Mouse (Mus musculus) heart, adult 2 months (tissue): ENCODE data around the gene P2rx3. TPM values are rescaled to one million over a fixed set of nuclear protein-coding genes. Genes with fewer than 3 reads are reported as not detected.

Source experiments
- DNase-seq, 2 experiments: peaks; one replicate each; pipeline ENCODE4 v3.0.0; 2021
- H3K27ac ChIP-seq: fragments of 200-600 bp; 2 replicates; pipeline ENCODE4 v1.8.1; 2022
- H3K27me3 ChIP-seq: fragments of 200-500 bp; 2 replicates; pipeline ENCODE4 v1.6.1; 2012; ENCODE audit warnings: mild to moderate bottlenecking, low read length, inconsistent platforms, mixed read lengths; ENCODE audit not compliant: control insufficient read depth, insufficient read depth
- H3K36me3 ChIP-seq: fragments of 200-500 bp; 2 replicates; pipeline ENCODE4 v1.6.1; 2012; ENCODE audit warnings: low read length, inconsistent platforms; ENCODE audit not compliant: control insufficient read depth, insufficient read depth
- H3K4me1 ChIP-seq: fragments of 200-500 bp; 2 replicates; pipeline ENCODE4 v1.6.1; 2011; ENCODE audit warnings: low read length; ENCODE audit not compliant: control insufficient read depth, insufficient read depth
- H3K4me3 ChIP-seq: fragments of 200-600 bp; 2 replicates; pipeline ENCODE4 v1.8.1; 2022
- H3K79me2 ChIP-seq: fragments of 200-500 bp; replicated peaks from 2 replicates; pipeline ENCODE4 v1.6.1; 2012; ENCODE audit warnings: mild to moderate bottlenecking, inconsistent platforms, low read length, moderate library complexity, mixed read lengths; ENCODE audit not compliant: control insufficient read depth, insufficient read depth
- H3K9ac ChIP-seq: fragments of 200-500 bp; 2 replicates; pipeline ENCODE4 v1.6.1; 2012; ENCODE audit warnings: low read depth, mild to moderate bottlenecking, control low read depth, inconsistent platforms, low read length, mixed read lengths
- CTCF ChIP-seq: fragments of 200-600 bp; IDR thresholded peaks from 2 replicates; pipeline ENCODE4 v1.8.1; 2022; ENCODE audit warnings: antibody characterized with exemption, mild to moderate bottlenecking, moderate library complexity
- EP300 ChIP-seq: fragments of 200-500 bp; IDR thresholded peaks from 2 replicates; pipeline ENCODE4 v1.6.1; 2011; ENCODE audit warnings: low read depth, low read length, control low read depth; ENCODE audit not compliant: insufficient read depth
- POLR2A ChIP-seq: fragments of 200-500 bp; IDR thresholded peaks from 2 replicates; pipeline ENCODE4 v1.6.1; 2011; ENCODE audit warnings: mild to moderate bottlenecking, low read depth, low read length, control low read depth; ENCODE audit not compliant: insufficient read depth
- WGBS: fragments of 180-500 bp; shearing (Covaris S2); methylation state at CpG from one replicate; pipeline ENCODE4 v1.1.7; 2018; 5-methylcytosine and 5-hydroxymethylcytosine counted together
- intact Hi-C: fragments of 180-260 bp; cut with DNase I; formaldehyde crosslinking; loops from one replicate; pipeline ENCODE4 v1.15.1; 2025
- polyA plus RNA-seq: library from polyadenylated mRNA; depleted of rRNA; stranded (reverse); fragments of >200 nt; gene quantifications from 2 replicates; pipeline ENCODE4 v1.2.3, GENCODE M21; 2012
- total RNA-seq, 2 experiments: library from RNA; stranded (reverse); gene quantifications; 2 replicates each; pipeline ENCODE4 v1.2.3; 2021

P2rx3 gene
- total and polyA plus RNA-seq, 3 experiments = 0.25 to 0.81 (median 0.39) TPM

GRCm38 (mm10) chr2:85036507-85037046, 685 bp downstream of the P2rx3 start:
- Histone ChIP-seq H3K4me3 (peak overlapping the region; percentile 99), H3K9ac (peak overlapping the region; percentile 39), H3K27me3 (no peaks in the 10 kb centered on the region), H3K27ac (peak overlapping the region; percentile 91), H3K4me1 (peaks cover 5% of the 10 kb centered on the region), H3K36me3 (no peaks in the 10 kb centered on the region; the same call in 1 of the 2 replicates), H3K79me2 (no peaks in the 10 kb centered on the region)
- intact Hi-C loops = loop anchor here (1.0 to 5.0 kb wide), 2 partner anchors 11 to 309 kb away; partner anchors contain the start of gene Clp1
- TF ChIP-seq POLR2A (no peak), EP300 (no peak), CTCF (no peak)
- DNase-seq = no peak
- 9% methylated on average over 11 of the region's 11 CpGs for WGBS

GRCm38 (mm10) chr2:85034169-85034568, 3.1 kb downstream of the P2rx3 start:
- no peak overlapping the region for H3K4me3 ChIP-seq
- intact Hi-C loops = no loop called here
- peaks cover 5% of the 10 kb centered on the region for H3K4me1 ChIP-seq
- no peak overlapping the region for H3K9ac ChIP-seq
- no peak for DNase-seq
- no peak overlapping the region for H3K27ac ChIP-seq
- no peaks in the 10 kb centered on the region for H3K27me3 ChIP-seq
- no peaks in the 10 kb centered on the region; the same call in 1 of the 2 replicates for H3K36me3 ChIP-seq
- H3K79me2 ChIP-seq = no peaks in the 10 kb centered on the region
- TF ChIP-seq CTCF (no peak), POLR2A (no peak), EP300 (no peak)
- 65% methylated on average over 7 of the region's 7 CpGs for WGBS

GRCm38 (mm10) chr2:85033121-85033520, 4.1 kb downstream of the P2rx3 start:
- Histone ChIP-seq H3K79me2 (no peaks in the 10 kb centered on the region), H3K27me3 (no peaks in the 10 kb centered on the region), H3K4me1 (peaks cover 3% of the 10 kb centered on the region), H3K4me3 (no peak overlapping the region), H3K36me3 (no peaks in the 10 kb centered on the region), H3K9ac (no peak overlapping the region), H3K27ac (no peak overlapping the region)
- intact Hi-C loops = no loop called here
- DNase-seq = no peak
- TF ChIP-seq POLR2A (no peak), CTCF (no peak), EP300 (no peak)
- 74% methylated on average over 2 of the region's 2 CpGs for WGBS

GRCm38 (mm10) chr2:85030989-85031388, 6.3 kb downstream of the P2rx3 start:
- TF ChIP-seq POLR2A (no peak), EP300 (no peak), CTCF (no peak)
- H3K27me3 ChIP-seq = no peaks in the 10 kb centered on the region
- intact Hi-C loops = no loop called here
- DNase-seq = no peak
- H3K27ac ChIP-seq = no peak overlapping the region
- no peak overlapping the region for H3K4me3 ChIP-seq
- no peaks in the 10 kb centered on the region for H3K36me3 ChIP-seq
- H3K4me1 ChIP-seq = no peaks in the 10 kb centered on the region
- H3K9ac ChIP-seq = no peak overlapping the region
- WGBS = 48% methylated on average over 6 of the region's 6 CpGs
- no peaks in the 10 kb centered on the region for H3K79me2 ChIP-seq

- H3K27ac ChIP-seq = no peak overlapping the region
- no peaks in the 10 kb centered on the region for H3K4me1 ChIP-seq
- 69% methylated on average over 6 of the region's 6 CpGs for WGBS
- DNase-seq = no peak
- intact Hi-C loops = no loop called here
- H3K4me3 ChIP-seq = no peak overlapping the region
- TF ChIP-seq POLR2A = no peak
- no peak overlapping the region for H3K9ac ChIP-seq
- H3K79me2 ChIP-seq = no peaks in the 10 kb centered on the region
- no peaks in the 10 kb centered on the region for H3K27me3 ChIP-seq
- no peaks in the 10 kb centered on the region for H3K36me3 ChIP-seq
Observed at GRCm38 (mm10) chr2:85029897-85030296, 7.4 kb downstream of the P2rx3 start.

- no peak overlapping the region for H3K27ac ChIP-seq
- TF ChIP-seq POLR2A = no peak
- no peaks in the 10 kb centered on the region for H3K4me1 ChIP-seq
- H3K27me3 ChIP-seq = no peaks in the 10 kb centered on the region
- intact Hi-C loops = no loop called here
- WGBS = 51% methylated on average over 5 of the region's 5 CpGs
- no peak overlapping the region for H3K4me3 ChIP-seq
- no peak overlapping the region for H3K9ac ChIP-seq
- H3K79me2 ChIP-seq = no peaks in the 10 kb centered on the region
- H3K36me3 ChIP-seq = no peaks in the 10 kb centered on the region
- DNase-seq = no peak
Observed at GRCm38 (mm10) chr2:85027281-85027680, 10.0 kb downstream of the P2rx3 start.

GRCm38 (mm10) chr2:85026178-85026577, 11.1 kb downstream of the P2rx3 start:
- Histone ChIP-seq H3K4me1 (no peaks in the 10 kb centered on the region), H3K27ac (no peak overlapping the region), H3K27me3 (no peaks in the 10 kb centered on the region), H3K4me3 (no peak overlapping the region), H3K9ac (no peak overlapping the region), H3K79me2 (no peaks in the 10 kb centered on the region), H3K36me3 (no peaks in the 10 kb centered on the region)
- intact Hi-C loops = no loop called here
- 61% methylated on average over 3 of the region's 3 CpGs for WGBS
- TF ChIP-seq POLR2A = no peak
- TF ChIP-seq CTCF = no peak
- TF ChIP-seq EP300 = no peak
- DNase-seq = no peak
